Mouse (Mus musculus) spleen, adult 2 months (tissue): ENCODE data around the gene Cobll1.

Experiments
- CTCF ChIP-seq: fragments of 200-500 bp; IDR thresholded peaks from 2 replicates; pipeline ENCODE4 v1.5.1; 2011; ENCODE audit warnings: mild to moderate bottlenecking, inconsistent platforms; ENCODE audit not compliant: insufficient read depth, insufficient read length, insufficient replicate concordance; ENCODE audit errors: extremely low read depth
- POLR2A ChIP-seq: fragments of 200-500 bp; IDR thresholded peaks from 2 replicates; pipeline ENCODE4 v1.6.1; 2011; ENCODE audit warnings: low read depth, low read length, inconsistent platforms

GRCm38 (mm10) chr2:65220563-65220962 lies 18.6 kb downstream of the Cobll1 start:
- TF ChIP-seq POLR2A: no peak
- no peak for TF ChIP-seq CTCF
